In the genomic region with DNA sequence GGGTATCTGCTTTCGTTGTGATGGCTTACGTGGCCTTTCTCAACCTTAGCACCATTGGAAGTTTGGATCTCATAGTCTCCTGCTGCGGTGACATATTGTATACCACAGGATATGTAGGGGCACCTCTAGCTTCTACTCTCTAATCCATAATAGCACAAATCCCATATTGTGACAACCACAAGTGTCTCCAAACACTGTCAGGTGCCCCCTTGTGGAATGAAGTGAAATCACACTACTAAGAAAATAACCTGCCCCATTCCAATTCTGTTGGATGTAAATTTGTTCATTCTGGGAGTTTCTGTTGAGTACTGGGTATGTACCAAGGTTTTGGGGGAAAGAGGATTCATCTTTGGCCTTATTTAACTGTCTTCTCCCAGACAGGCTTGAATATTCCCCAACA, we compare ENCODE assay signal across 13 mouse cellular contexts.
DNase-seq lines count a peak whose midpoint lies in the region; ATAC-seq and TF ChIP-seq lines count a peak whose summit lies in the region.
"Had no signal": no experiment of that assay in that cellular context is flagged by ENCODE, and none has a peak within 500 bp of the region (broad histone marks: within the 10 kb centered on the region; RNA-seq: fewer than 3 reads in every experiment).

No protein-coding gene starts in this region.

- H3K9me3 ChIP-seq in intestine, postnatal 0 days (ENCODE audit: control insufficient read depth) = no peaks in the 10 kb centered on the region
- H3K9me3 ChIP-seq in intestine, embryonic 15.5 days = no peaks in the 10 kb centered on the region
- H3K9me3 ChIP-seq in CH12.LX (replicated peaks; ENCODE audit: low read length) = no peaks in the 10 kb centered on the region
- H3K9me3 ChIP-seq: kidney, embryonic 15.5 days; liver, embryonic 13.5 days; midbrain, embryonic 15.5 days; neural tube, embryonic 12.5 days had no signal

- no peak for TF ChIP-seq EP300 in CH12.LX (IDR thresholded peaks at IDR 0.05; ENCODE audit: low read length)

- no peaks in the 10 kb centered on the region for H3K36me3 ChIP-seq in intestine, postnatal 0 days (ENCODE audit: control insufficient read depth, insufficient read depth)
- H3K36me3 ChIP-seq in intestine, embryonic 15.5 days = no peaks in the 10 kb centered on the region
- no peaks in the 10 kb centered on the region for H3K36me3 ChIP-seq in CH12.LX (replicated peaks in 1 of 2; ENCODE audit: control insufficient read depth in 1 of 2, insufficient read depth in 1 of 2, low read length in 1 of 2)
- H3K36me3 ChIP-seq: kidney, embryonic 15.5 days; liver, embryonic 13.5 days; midbrain, embryonic 15.5 days; neural tube, embryonic 12.5 days had no signal

- intact Hi-C loops in left cerebral cortex, postnatal 14 days (cut with DNase I) = no loop called here

- peak; percentile 55 for TF ChIP-seq CTCF in intestine, postnatal 0 days (IDR thresholded peaks at IDR 0.05; ENCODE audit: low read depth)
- peak in 1 of 2 experiments; percentile 58; a peak in 3 of 4 replicates for TF ChIP-seq CTCF in CH12.LX (conservative IDR thresholded peaks at IDR 0.05 in 1 of 2, IDR thresholded peaks at IDR 0.05 in 1 of 2; ENCODE audit: low read depth in 2 of 2, low read length in 2 of 2)
- TF ChIP-seq CTCF in brain, embryonic 14.5 days (IDR thresholded peaks at IDR 0.05; ENCODE audit: borderline replicate concordance, extremely low read depth, insufficient read depth, insufficient read length) = peak; percentile 21; the same call in 1 of the 2 replicates

- H3K27me3 ChIP-seq in intestine, postnatal 0 days (replicated peaks; ENCODE audit: control insufficient read depth, insufficient read depth, low read length) = no peaks in the 10 kb centered on the region
- no peaks in the 10 kb centered on the region for H3K27me3 ChIP-seq in intestine, embryonic 15.5 days (replicated peaks)
- H3K27me3 ChIP-seq in CH12.LX (replicated peaks) = no peaks in the 10 kb centered on the region
- H3K27me3 ChIP-seq: kidney, embryonic 15.5 days; liver, embryonic 13.5 days; midbrain, embryonic 15.5 days; neural tube, embryonic 12.5 days had no signal

- no peaks in the 10 kb centered on the region for H3K4me1 ChIP-seq in intestine, postnatal 0 days (replicated peaks; ENCODE audit: control insufficient read depth, insufficient read depth, low read length)
- H3K4me1 ChIP-seq in intestine, embryonic 15.5 days (replicated peaks) = no peaks in the 10 kb centered on the region
- H3K4me1 ChIP-seq in CH12.LX (ENCODE audit: control insufficient read depth in 1 of 2, insufficient read depth in 2 of 2) = peaks cover 0 to 10% of the 10 kb centered on the region in 2 experiments; a peak in 2 of 4 replicates
- H3K4me1 ChIP-seq: kidney, embryonic 15.5 days; liver, embryonic 13.5 days; neural tube, embryonic 12.5 days had no signal

- no peak overlapping the region for H3K9ac ChIP-seq in intestine, postnatal 0 days (ENCODE audit: low read depth, low read length)
- H3K9ac ChIP-seq in intestine, embryonic 15.5 days = no peak overlapping the region
- H3K9ac ChIP-seq in CH12.LX (ENCODE audit: insufficient read depth, low read depth) = no peak overlapping the region
- H3K9ac ChIP-seq: kidney, embryonic 15.5 days; liver, embryonic 13.5 days; midbrain, embryonic 15.5 days; neural tube, embryonic 12.5 days had no signal

- no peak overlapping the region for H3K4me2 ChIP-seq in intestine, postnatal 0 days (replicated peaks; ENCODE audit: low read depth)
- H3K4me2 ChIP-seq in intestine, embryonic 15.5 days (replicated peaks) = no peak overlapping the region
- H3K4me2 ChIP-seq in CH12.LX (ENCODE audit: insufficient read depth, low read depth, poor library complexity, severe bottlenecking) = no peak overlapping the region
- H3K4me2 ChIP-seq: kidney, embryonic 15.5 days; liver, embryonic 13.5 days; midbrain, embryonic 15.5 days; neural tube, embryonic 12.5 days had no signal

- DNase-seq in 3T3-L1 (ENCODE audit: low read depth, low spot score) (peak; percentile 24), CH12.LX (ENCODE audit: extremely low read depth) (peak; percentile 24)
- no peak for DNase-seq in brain, embryonic 14.5 days (ENCODE audit: low read depth)
- no peak for DNase-seq in left cerebral cortex, postnatal 14 days (ENCODE audit: low spot score in 2 of 2)
- no peak for DNase-seq in thymus, adult 18-20 months
- DNase-seq: cerebellum, adult 2 months; liver, embryonic 13.5 days had no signal

- no peak for TF ChIP-seq POLR2A in CH12.LX (IDR thresholded peaks at IDR 0.05; ENCODE audit: low read depth, low read length)
- TF ChIP-seq POLR2A in brain, embryonic 14.5 days (IDR thresholded peaks at IDR 0.05; ENCODE audit: borderline replicate concordance, extremely low read depth, insufficient read depth, insufficient read length, poor library complexity, severe bottlenecking) = no peak

- no peak overlapping the region for H3K4me3 ChIP-seq in intestine, postnatal 0 days (ENCODE audit: low read depth, low read length)
- H3K4me3 ChIP-seq in intestine, embryonic 15.5 days (replicated peaks) = no peak overlapping the region
- no peak overlapping the region for H3K4me3 ChIP-seq in CH12.LX (replicated peaks in 1 of 3; ENCODE audit: low read depth in 2 of 3, low read length in 2 of 3, poor library complexity in 1 of 3)
- H3K4me3 ChIP-seq: kidney, embryonic 15.5 days; liver, embryonic 13.5 days; midbrain, embryonic 15.5 days; neural tube, embryonic 12.5 days had no signal

- in situ Hi-C loops in CH12.LX (cut with MboI; ENCODE audit: low pct_ligation_motif_present, low pct_unique_long_range_greater_than_20kb, low sequenced_read_pairs) = no loop called here

- ATAC-seq in intestine, postnatal 0 days = no peak
- ATAC-seq in intestine, embryonic 15.5 days = no peak
- ATAC-seq: midbrain, embryonic 15.5 days had no signal

- H3K79me2 ChIP-seq in CH12.LX (replicated peaks; ENCODE audit: control insufficient read depth, extremely low read depth, insufficient read depth, poor library complexity, severe bottlenecking) = no peaks in the 10 kb centered on the region

- H3K27ac ChIP-seq in intestine, postnatal 0 days (ENCODE audit: low read depth, low read length) = no peak overlapping the region
- no peak overlapping the region for H3K27ac ChIP-seq in intestine, embryonic 15.5 days
- H3K27ac ChIP-seq in CH12.LX (ENCODE audit: insufficient read depth, low read depth) = no peak overlapping the region
- H3K27ac ChIP-seq: kidney, embryonic 15.5 days; liver, embryonic 13.5 days; macrophage; midbrain, embryonic 15.5 days; neural tube, embryonic 12.5 days had no signal

- WGBS in intestine, postnatal 0 days = 91% methylated on average over 3 of the region's 3 CpGs
- 96% methylated on average over 3 of the region's 3 CpGs for WGBS in intestine, embryonic 15.5 days

- dilution Hi-C loops in CH12.LX (cut with MboI; ENCODE audit: extremely low pct_ligation_motif_present, extremely low pct_unique_long_range_greater_than_20kb, low sequenced_read_pairs) = no loop called here

- TF ChIP-seq RAD21 in CH12.LX (IDR thresholded peaks at IDR 0.05; ENCODE audit: low read depth, low read length) = peak; percentile 19

TF ChIP-seq in CH12.LX, 34 proteins besides CTCF, POLR2A, EP300 and RAD21:
- TF ChIP-seq ZKSCAN1 (IDR thresholded peaks at IDR 0.05; ENCODE audit: borderline replicate concordance, low read depth, low read length) (no peak), SMC3 (IDR thresholded peaks at IDR 0.05; ENCODE audit: low read depth, low read length) (peak; percentile 52), ZNF384 (IDR thresholded peaks at IDR 0.05; ENCODE audit: low read depth, low read length) (no peak)

Comparison
In these comparisons a context has a peak if more than half of its experiments do, and no peak if none do; other contexts are left out.
1. DNase-seq: peak in 3T3-L1 (single experiment) and CH12.LX (single experiment); none in brain, embryonic 14.5 days (single experiment), left cerebral cortex, postnatal 14 days (0 of 2) and thymus, adult 18-20 months (0 of 2).